Mouse (Mus musculus) layer of hippocampus, adult 2 months (tissue): ENCODE measurements around the gene Dbr1. TPM values are rescaled to one million over a fixed set of nuclear protein-coding genes. Genes with fewer than 3 reads are reported as not detected.
"Not testable (repeated sequence)": the region's sequence is repeated elsewhere in the genome, so short reads cannot be mapped to it uniquely, and the experiment has no call there.

Source experiments
- DNase-seq, 2 experiments: peaks; one replicate each; pipeline ENCODE4 v3.0.0; 2022; ENCODE audit warnings: low spot score in 2 of 2
- H3K27ac ChIP-seq: fragments of 200-600 bp; 2 replicates; pipeline ENCODE4 v1.8.1; 2022
- H3K4me3 ChIP-seq: fragments of 200-600 bp; 2 replicates; pipeline ENCODE4 v1.8.1; 2022; ENCODE audit warnings: mild to moderate bottlenecking
- CTCF ChIP-seq: fragments of 200-600 bp; conservative IDR thresholded peaks from 2 replicates; pipeline ENCODE4 v1.8.1; 2022; ENCODE audit warnings: antibody characterized with exemption, mild to moderate bottlenecking, moderate library complexity
- total RNA-seq, 2 experiments: library from RNA; stranded (reverse); gene quantifications; 2 replicates each; pipeline ENCODE4 v1.2.3; 2021

The Dbr1 gene
- total RNA-seq, 2 experiments from 2014 or later: 12.5 to 16.1 TPM

- peak within 1 kb of the TSS; percentile 100 for H3K27ac ChIP-seq
- DNase-seq: peak; percentile 85 to 86
- TF ChIP-seq CTCF: peak; percentile 15; the same call in 1 of the 2 replicates
- peak within 1 kb of the TSS; percentile 80 for H3K4me3 ChIP-seq
Observed at GRCm38 (mm10) chr9:99568347-99569070, 7.1 kb upstream of the Dbr1 start, which contains the start of gene Armc8. TSS of gene Armc8 (minus strand) at chr9:99568899.

DNA sequence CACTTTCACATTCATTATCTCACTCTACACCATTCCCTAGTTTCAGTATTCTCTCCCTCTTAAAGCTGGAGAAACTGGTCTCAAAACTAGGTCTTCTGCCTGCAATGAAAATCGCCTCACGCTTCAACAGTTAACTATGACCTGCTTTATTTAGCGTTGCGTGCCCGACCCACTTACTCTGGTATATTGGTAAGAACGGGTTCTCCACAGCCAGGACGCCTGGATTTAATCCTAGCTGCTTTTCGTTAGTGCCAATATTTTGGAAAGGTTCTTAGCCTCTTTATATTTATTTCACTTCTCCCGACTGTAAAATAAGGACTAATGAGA lies 6.6 kb upstream of the Dbr1 start:
- Histone ChIP-seq H3K4me3 (peak overlapping the region; percentile 80), H3K27ac (peak overlapping the region; percentile 100)
- TF ChIP-seq CTCF: no peak
- no peak for DNase-seq

- peak; percentile 24 to 25 for DNase-seq
- peak; percentile 83 for TF ChIP-seq CTCF
- H3K27ac ChIP-seq: no peak overlapping the region
- H3K4me3 ChIP-seq: no peak overlapping the region
Observed at GRCm38 (mm10) chr9:99580655-99581054, 5.1 kb downstream of the Dbr1 start.

DNA sequence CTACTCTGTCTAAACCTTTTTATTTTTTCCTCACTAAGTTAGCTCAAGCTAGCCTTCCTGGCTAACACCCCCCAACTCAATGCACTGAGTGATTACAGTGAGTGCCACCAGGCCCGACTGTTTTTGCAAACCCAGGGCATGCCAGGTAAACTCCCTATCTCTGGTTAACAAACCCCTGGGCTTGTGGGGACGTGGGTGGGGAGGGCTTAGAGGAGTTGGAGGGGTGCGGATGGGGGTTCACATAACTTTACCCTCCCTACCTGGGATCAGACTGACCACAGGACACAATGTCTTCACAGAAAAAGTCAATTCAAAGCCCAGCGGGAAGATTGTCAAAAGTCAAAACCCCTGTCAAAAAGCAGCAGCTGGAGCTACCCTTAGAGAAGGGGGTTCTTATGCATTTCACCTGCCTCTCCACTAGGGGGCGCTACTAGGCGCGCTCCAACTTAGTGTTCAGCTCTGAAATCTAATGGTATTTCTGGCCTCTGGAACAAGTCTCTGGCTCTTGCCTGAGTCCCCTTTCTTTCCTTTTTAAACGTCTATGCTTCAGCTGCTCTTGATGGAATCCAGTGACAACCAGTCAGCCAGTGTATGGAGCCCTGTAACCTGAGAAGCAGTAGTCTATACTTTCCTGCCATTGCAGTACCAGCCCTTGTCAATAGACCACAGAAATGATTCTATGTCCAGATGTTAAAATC lies 12.1 kb downstream of the Dbr1 start:
- Histone ChIP-seq H3K4me3 (no peak overlapping the region), H3K27ac (no peak overlapping the region)
- peak; percentile 97 for TF ChIP-seq CTCF
- peak in 1 of 2 experiments; percentile 69 for DNase-seq

DNA sequence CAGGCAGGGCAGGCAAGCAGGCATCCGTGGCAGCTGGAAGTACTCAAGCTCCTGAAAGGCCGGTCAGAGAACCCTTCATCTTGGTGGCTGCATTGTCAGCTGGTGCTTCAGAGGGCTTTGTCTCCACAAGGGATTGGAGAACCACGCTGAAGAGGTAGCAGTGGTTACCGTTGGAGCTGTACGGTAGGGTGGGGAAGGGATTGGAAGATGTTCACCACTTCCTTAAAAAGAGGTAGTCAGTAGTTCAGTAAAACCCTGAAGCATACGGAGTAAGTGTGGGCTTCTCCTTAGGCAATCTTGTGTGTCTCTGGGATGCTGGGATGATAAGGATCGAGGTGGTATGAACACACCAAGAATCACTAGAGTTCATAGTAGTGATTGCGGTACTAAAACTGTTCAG lies 15.5 kb downstream of the Dbr1 start:
- Histone ChIP-seq H3K4me3 (no peak overlapping the region), H3K27ac (no peak overlapping the region)
- TF ChIP-seq CTCF: no peak
- no peak for DNase-seq

- not testable (repeated sequence) for H3K27ac ChIP-seq, DNase-seq
Observed at GRCm38 (mm10) chr9:99599127-99599526, 23.5 kb downstream of the Dbr1 start.

DNA sequence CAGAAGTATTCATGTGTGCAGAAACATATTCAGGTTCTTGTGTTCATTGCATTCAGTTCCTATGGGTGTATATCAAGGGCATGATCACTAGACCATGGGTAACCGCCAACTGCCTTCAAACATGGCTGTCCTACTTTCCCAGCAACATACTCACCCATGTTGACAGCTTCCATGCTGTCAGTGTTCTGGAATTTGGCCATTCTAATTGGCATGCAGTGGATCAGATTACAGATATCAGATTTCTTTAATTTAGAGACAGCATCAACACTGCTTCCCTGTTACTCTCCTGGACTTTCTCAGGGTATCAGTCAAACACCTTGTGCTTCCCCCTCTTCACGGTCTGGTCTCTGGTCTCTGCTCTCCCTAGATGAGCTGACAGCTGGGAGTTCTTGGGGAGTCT lies 28.0 kb downstream of the Dbr1 start:
- Histone ChIP-seq H3K27ac (no peak overlapping the region), H3K4me3 (no peak overlapping the region)
- TF ChIP-seq CTCF: no peak
- no peak for DNase-seq

More at GRCm38 (mm10) chr9:99599127-99599526, 23.5 kb downstream of the Dbr1 start:
- H3K4me3 ChIP-seq: not testable (repeated sequence)

- Histone ChIP-seq H3K27ac (no peak within 1 kb of the TSS), H3K4me3 (no peak within 1 kb of the TSS)
- no peak for TF ChIP-seq CTCF
- no peak for DNase-seq
Observed at GRCm38 (mm10) chr9:99612202-99612601, 36.6 kb downstream of the Dbr1 start, which contains the start of gene A4gnt. TSS of gene A4gnt (plus strand) at chr9:99612502.

DNA sequence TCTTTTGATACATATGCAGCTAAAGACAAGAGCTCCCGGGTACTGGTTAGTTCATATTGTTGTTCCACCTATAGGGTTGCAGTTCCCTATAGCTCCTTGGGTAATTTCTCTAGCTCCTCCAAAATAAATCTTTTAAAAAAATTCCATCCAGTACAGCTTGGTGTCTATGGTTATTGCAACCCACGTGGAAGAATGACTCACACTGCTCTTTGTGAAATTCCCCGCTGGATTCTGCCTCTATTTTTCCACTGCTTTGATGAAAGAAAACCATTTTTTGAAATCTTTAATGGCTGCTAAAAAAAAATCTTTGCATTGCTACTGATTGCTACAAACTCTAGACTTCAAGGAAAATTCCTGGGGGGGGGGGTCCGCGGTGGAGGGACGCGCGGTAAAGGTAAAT lies 44.1 kb downstream of the Dbr1 start:
- no peak overlapping the region for H3K27ac ChIP-seq
- no peak for TF ChIP-seq CTCF
- no peak for DNase-seq
- H3K4me3 ChIP-seq: no peak overlapping the region

DNA sequence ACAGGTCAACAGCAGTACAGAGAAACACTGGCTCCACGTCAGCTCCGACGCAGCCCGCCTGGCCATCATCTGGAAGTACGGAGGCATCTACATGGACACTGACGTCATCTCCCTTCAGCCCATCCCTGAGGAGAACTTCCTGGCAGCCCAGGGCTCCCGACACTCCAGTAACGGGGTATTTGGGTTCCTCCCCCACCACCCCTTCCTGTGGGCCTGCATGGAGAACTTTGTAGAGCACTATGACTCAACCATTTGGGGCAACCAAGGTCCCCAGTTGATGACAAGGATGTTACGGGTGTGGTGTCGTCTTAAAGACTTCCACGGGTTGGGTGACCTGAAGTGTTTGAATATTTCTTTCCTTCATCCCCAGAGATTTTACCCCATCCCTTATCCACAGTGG lies 44.6 kb downstream of the Dbr1 start:
- no peak for DNase-seq
- H3K27ac ChIP-seq: no peak overlapping the region
- TF ChIP-seq CTCF: no peak
- H3K4me3 ChIP-seq: no peak overlapping the region

- Histone ChIP-seq H3K4me3 (no peak overlapping the region), H3K27ac (no peak overlapping the region)
- no peak for TF ChIP-seq CTCF
- DNase-seq: no peak
Observed at GRCm38 (mm10) chr9:99622034-99622433, 46.4 kb downstream of the Dbr1 start.

GRCm38 (mm10) chr9:99622966-99623365 lies 47.4 kb downstream of the Dbr1 start:
- H3K4me3 ChIP-seq: no peak overlapping the region
- H3K27ac ChIP-seq: no peak overlapping the region
- DNase-seq: no peak
- TF ChIP-seq CTCF: no peak

DNA sequence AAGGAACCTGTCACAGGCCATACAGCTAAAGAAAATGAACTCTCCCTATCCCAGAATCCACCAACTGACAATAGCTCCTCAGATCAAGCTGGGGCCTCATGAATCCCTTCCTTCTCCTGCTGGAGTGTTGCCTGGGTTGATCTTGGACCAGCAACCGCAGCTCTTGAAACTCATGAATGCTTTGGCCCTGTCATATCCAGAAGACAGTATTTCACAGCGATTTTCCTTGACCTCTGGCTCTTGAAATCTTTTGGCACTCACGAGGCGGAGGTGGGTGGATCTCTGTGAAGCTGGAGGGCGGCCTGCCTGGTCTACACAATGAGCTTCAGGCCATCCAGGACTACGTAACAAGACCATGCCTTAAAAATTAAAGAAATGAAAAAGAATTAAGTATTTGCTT lies 48.5 kb downstream of the Dbr1 start:
- TF ChIP-seq CTCF: no peak
- no peak overlapping the region for H3K27ac ChIP-seq
- H3K4me3 ChIP-seq: no peak overlapping the region
- DNase-seq: no peak

DNA sequence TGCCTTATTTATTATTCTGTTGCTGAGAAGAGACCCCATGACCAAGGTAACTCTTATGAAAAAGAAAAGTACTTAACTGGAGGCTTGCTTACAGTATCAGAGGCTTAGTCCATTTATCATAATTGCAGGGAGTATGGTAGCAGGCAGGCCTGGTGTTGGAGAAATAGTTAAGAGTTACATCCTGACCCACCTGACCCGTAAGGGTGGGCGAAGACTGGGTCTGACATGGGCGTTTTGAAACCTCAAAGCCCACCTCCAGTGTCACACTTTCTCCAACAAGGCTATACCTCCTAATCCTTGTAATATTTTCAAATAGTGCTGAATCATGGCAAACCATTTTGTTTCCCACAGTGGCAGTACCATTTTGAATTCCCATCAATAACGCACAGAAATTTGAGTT lies 53.0 kb downstream of the Dbr1 start:
- no peak for DNase-seq
- Histone ChIP-seq H3K4me3 (peak overlapping the region; percentile 80), H3K27ac (peak overlapping the region; percentile 99)
- TF ChIP-seq CTCF: no peak
